Mouse (Mus musculus) liver, embryonic 11.5 days (tissue): ENCODE data around the gene Gm5426. TPM values are rescaled to one million over a fixed set of nuclear protein-coding genes. Genes with fewer than 3 reads are reported as not detected.
"Not testable (repeated sequence)": the region's sequence is repeated elsewhere in the genome, so short reads cannot be mapped to it uniquely, and the experiment has no call there.

Experiments
- ATAC-seq: fragments of 200-750 bp; cut with Nextera tagmentation; replicated peaks from 2 replicates; pipeline ENCODE4 v1.8.0; 2017; ENCODE audit warnings: moderate number of reproducible peaks, mild to moderate bottlenecking, moderate TSS enrichment, moderate library complexity; ENCODE audit not compliant: low FRiP score
- DNase-seq: peaks from one replicate; pipeline ENCODE4 v3.0.0-alpha.2; 2017; ENCODE audit warnings: low spot score
- H3K27ac ChIP-seq: fragments of 300-500 bp; sonication (generic); 2 replicates; pipeline ENCODE4 v1.5.1; 2014; ENCODE audit warnings: mild to moderate bottlenecking, low read depth, low read length, control low read depth
- H3K27me3 ChIP-seq: fragments of 300-500 bp; sonication (generic); replicated peaks from 2 replicates; pipeline ENCODE4 v1.6.1; 2014; ENCODE audit warnings: low read length, mixed read lengths; ENCODE audit not compliant: control insufficient read depth, insufficient read depth
- H3K36me3 ChIP-seq: fragments of 300-500 bp; sonication (generic); 2 replicates; pipeline ENCODE4 v1.6.1; 2014; ENCODE audit warnings: mild to moderate bottlenecking, low read length, moderate library complexity, mixed read lengths; ENCODE audit not compliant: control insufficient read depth, insufficient read depth
- H3K4me1 ChIP-seq: fragments of 300-500 bp; sonication (generic); replicated peaks from 2 replicates; pipeline ENCODE4 v1.6.1; 2014; ENCODE audit warnings: low read length, mixed read lengths; ENCODE audit not compliant: control insufficient read depth, insufficient read depth
- H3K4me2 ChIP-seq: fragments of 300-500 bp; sonication (generic); 2 replicates; pipeline ENCODE4 v1.6.1; 2014; ENCODE audit warnings: mild to moderate bottlenecking, control low read depth, moderate library complexity
- H3K4me3 ChIP-seq: fragments of 300-500 bp; sonication (generic); 2 replicates; pipeline ENCODE4 v1.5.1; 2014; ENCODE audit warnings: low read depth, low read length, control low read depth
- H3K9ac ChIP-seq: fragments of 300-500 bp; sonication (generic); 2 replicates; pipeline ENCODE4 v1.6.1; 2014; ENCODE audit warnings: low read depth, low read length, control low read depth
- H3K9me3 ChIP-seq: fragments of 300-500 bp; sonication (generic); 2 replicates; pipeline ENCODE4 v1.6.1; 2016; ENCODE audit warnings: low read length, inconsistent platforms, mixed read lengths; ENCODE audit not compliant: control insufficient read depth
- WGBS: fragments of 180-500 bp; shearing (Covaris S2); extraction: QIAGEN DNeasy Blood & Tissue Kit; methylation state at CpG from one replicate; pipeline ENCODE4 v1.1.7; 2014; 5-methylcytosine and 5-hydroxymethylcytosine counted together
- polyA plus RNA-seq: library from polyadenylated mRNA; unstranded; fragments of >200 nt; fragmentation: Nextera tagmentation; extraction: Ambion mirVana; gene quantifications from 2 replicates; pipeline ENCODE4 v1.2.1, GENCODE M21; 2014

The Gm5426 gene
- polyA plus RNA-seq, 1 experiment from 2014 or later, result not detected

DNA sequence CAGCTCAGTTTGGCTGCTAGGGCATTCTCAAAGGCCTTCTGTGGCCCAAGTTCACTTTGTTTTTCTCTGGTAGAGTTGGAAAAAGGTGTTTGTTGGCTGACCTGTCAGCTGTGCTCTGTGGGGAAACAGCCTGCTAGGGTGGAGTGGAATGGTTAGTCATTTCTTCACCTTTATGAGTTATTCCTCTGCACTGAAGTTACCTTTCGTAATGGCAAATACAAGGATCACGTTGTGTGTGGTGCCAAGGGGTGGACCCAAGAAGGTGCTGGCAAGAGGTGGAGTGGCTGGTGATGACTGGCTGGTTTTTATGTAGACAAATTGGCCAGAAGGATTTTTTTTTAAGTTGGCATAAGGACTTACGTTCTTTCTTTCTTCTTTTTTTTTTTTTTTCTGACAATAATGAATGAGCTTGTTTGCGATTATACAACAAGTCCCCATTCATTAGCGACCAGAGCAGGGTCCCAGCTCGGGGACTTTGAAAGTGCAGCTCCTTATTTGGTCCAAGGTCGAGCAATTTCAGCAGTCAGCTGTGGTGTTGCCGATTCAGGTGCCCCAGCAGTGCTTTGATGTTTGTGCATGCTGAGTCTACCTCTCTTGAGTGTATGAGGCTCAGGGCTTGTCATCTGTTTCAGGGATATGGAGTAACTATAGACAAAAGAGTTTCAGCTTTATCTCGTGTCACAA, 10.5 kb upstream of the Gm5426 start:
- Histone ChIP-seq H3K4me2 (no peak overlapping the region), H3K9me3 (no peaks in the 10 kb centered on the region), H3K4me1 (no peaks in the 10 kb centered on the region; the same call in 1 of the 2 replicates), H3K36me3 (no peaks in the 10 kb centered on the region), H3K27ac (no peak overlapping the region), H3K4me3 (no peak overlapping the region), H3K9ac (no peak overlapping the region), H3K27me3 (no peaks in the 10 kb centered on the region)
- no peak for DNase-seq
- WGBS, result 68% methylated on average over 9 of the region's 9 CpGs
- ATAC-seq, result no peak

DNA sequence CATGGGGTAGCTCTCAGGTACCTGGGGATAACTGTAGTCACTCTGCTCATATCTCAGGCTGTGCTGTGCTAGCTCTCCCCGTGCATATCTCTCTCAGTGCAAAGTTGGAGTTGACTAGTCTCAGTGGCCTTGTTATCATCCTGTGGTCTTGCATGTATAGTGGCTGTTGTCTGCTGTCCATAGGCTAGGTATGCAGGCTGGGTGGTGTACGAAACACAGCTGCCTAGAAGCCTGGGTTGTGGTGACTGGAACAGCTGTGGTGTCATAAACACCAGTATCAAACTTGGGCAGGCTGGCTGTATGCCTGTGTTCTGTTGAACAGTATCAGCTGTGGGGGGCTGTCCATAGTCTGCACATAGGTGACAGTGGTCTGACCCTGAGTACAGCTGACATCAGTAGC, 7.2 kb upstream of the Gm5426 start:
- H3K4me3 ChIP-seq, result no peak overlapping the region
- 35% methylated on average over 2 of the region's 2 CpGs for WGBS
- H3K36me3 ChIP-seq, result no peaks in the 10 kb centered on the region
- H3K9me3 ChIP-seq, result no peaks in the 10 kb centered on the region
- H3K27ac ChIP-seq, result no peak overlapping the region
- H3K4me2 ChIP-seq, result no peak overlapping the region
- peak; percentile 74 for ATAC-seq
- no peaks in the 10 kb centered on the region for H3K27me3 ChIP-seq
- no peaks in the 10 kb centered on the region; the same call in 1 of the 2 replicates for H3K4me1 ChIP-seq
- H3K9ac ChIP-seq, result no peak overlapping the region
- no peak for DNase-seq

DNA sequence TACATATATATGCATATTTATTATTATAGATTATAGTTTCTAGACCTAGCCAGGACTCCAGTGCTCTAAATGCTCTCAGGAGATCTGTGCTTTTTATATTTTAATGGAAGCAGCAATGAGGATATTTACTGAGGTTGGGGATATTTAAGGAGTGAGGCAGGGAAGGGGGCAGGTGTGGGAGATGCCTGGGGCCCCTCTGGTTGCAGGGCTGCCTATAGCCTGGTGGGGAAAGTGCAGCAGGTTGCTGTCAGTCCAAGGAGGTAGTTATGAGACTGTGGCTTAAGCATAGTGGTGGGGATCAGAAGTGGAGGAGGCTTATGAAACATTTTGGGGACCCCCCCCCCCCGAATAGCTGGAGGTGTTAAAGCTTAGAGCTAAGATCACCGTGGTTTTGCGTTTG, 6.0 kb upstream of the Gm5426 start:
- ATAC-seq (no peak), DNase-seq (no peak)
- no peaks in the 10 kb centered on the region for H3K9me3 ChIP-seq
- no peaks in the 10 kb centered on the region for H3K4me1 ChIP-seq
- no peak overlapping the region for H3K4me3 ChIP-seq
- no peaks in the 10 kb centered on the region for H3K36me3 ChIP-seq
- H3K4me2 ChIP-seq, result no peak overlapping the region
- H3K27ac ChIP-seq, result no peak overlapping the region
- no peaks in the 10 kb centered on the region for H3K27me3 ChIP-seq
- H3K9ac ChIP-seq, result no peak overlapping the region
- 69% methylated on average over 3 of the region's 3 CpGs for WGBS

DNA sequence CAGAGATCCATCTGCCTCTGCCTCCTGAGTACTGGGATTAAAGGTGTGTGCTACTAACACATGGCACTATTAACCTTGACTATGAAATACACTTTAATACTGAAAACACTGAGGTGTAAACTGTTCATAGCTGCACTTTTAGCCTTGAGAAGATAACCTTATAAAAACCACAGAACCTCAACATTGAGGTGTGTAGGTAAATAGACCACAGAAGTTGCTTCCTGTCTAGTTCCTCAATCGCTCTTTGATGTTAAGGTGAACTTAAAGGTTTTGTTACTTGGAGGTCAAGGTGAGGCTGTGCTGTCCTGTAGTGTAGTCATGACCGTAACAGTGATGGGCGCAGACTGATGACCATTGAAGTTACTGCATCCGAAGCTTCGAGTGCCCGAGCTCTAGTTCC, 5.3 kb upstream of the Gm5426 start:
- Histone ChIP-seq H3K9ac (no peak overlapping the region), H3K36me3 (no peaks in the 10 kb centered on the region), H3K4me3 (no peak overlapping the region), H3K4me1 (no peaks in the 10 kb centered on the region), H3K9me3 (no peaks in the 10 kb centered on the region), H3K4me2 (no peak overlapping the region), H3K27me3 (no peaks in the 10 kb centered on the region), H3K27ac (no peak overlapping the region)
- DNase-seq (no peak), ATAC-seq (no peak)
- 90% methylated on average over 6 of the region's 6 CpGs for WGBS

DNA sequence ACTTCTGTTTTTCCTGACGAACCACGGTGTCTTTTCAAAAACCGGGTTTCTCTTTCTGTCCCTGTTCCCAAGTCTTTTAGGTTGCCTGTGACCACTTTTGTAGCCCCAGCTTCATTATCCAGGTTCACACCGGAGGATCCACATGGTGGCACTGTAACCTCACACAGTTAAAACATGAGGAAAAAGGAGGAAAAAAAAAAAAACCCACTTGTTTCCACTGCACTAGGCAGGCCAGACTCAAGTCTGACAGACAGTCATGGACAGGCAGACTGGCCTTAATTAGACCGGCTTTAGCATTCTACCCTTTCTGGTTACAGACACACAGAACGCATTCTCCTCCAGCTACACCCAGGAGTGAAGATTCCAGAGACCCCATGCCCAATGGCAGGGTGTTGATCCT, 4.2 kb upstream of the Gm5426 start:
- ATAC-seq (0 out of 2 replicates have a peak, but pooled peaks have one; percentile 32), DNase-seq (peak; percentile 43)
- Histone ChIP-seq H3K27me3 (no peaks in the 10 kb centered on the region), H3K9me3 (no peaks in the 10 kb centered on the region), H3K4me3 (no peak overlapping the region), H3K9ac (no peak overlapping the region), H3K4me2 (no peak overlapping the region), H3K27ac (no peak overlapping the region), H3K36me3 (no peaks in the 10 kb centered on the region), H3K4me1 (no peaks in the 10 kb centered on the region)
- WGBS, result 28% methylated on average over 6 of the region's 6 CpGs

DNA sequence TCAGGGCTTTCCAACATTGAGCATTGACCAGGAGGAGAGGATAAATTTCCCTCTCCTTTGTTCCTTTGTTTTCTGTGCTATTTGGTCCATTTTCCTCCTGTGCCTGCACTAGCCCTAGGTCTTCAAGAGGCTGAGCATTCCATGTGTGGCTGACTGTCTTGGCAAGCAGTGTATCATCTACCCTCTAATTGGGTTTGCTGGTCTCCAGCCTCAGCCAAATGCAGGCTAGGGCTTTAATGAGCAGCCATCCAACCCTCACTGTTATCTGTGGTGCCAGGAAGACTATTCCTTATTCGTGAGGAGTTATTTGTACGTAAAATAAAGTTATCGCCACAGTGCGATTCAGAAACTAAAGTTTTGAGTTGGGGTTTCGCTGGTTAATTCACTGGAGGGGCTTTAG, 2.2 kb downstream of the Gm5426 start:
- ATAC-seq, result no peak
- no peak for DNase-seq
- no peaks in the 10 kb centered on the region for H3K36me3 ChIP-seq
- no peaks in the 10 kb centered on the region for H3K9me3 ChIP-seq
- H3K27me3 ChIP-seq, result no peaks in the 10 kb centered on the region
- no peaks in the 10 kb centered on the region for H3K4me1 ChIP-seq
- no peak overlapping the region for H3K4me3 ChIP-seq
- H3K4me2 ChIP-seq, result no peak overlapping the region
- WGBS, result 79% methylated on average over 5 of the region's 5 CpGs
- H3K27ac ChIP-seq, result no peak overlapping the region
- no peak overlapping the region for H3K9ac ChIP-seq

DNA sequence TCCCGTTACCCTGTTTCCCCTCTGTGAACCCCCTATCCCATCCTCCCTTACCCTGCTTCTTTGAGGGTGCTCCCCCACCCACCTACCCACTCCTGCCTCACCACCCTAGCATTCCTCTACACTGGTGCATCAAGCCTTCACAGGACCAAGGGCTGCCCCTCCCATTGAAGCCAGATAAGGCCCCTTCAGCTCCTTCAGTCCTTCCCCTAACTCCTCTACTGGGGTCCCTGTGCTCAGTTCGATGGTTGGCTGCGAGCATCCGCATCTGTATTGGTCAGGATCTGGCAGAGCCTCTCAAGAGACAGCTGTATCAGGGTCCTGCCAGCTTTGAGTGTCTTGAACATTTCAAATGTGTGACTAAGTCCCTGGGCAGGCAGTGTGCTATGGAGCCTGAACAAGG, 2.9 kb downstream of the Gm5426 start:
- H3K9me3 ChIP-seq, H3K9ac ChIP-seq, ATAC-seq, H3K27me3 ChIP-seq, H3K36me3 ChIP-seq, H3K4me2 ChIP-seq, H3K4me3 ChIP-seq, H3K4me1 ChIP-seq, H3K27ac ChIP-seq, DNase-seq: not testable (repeated sequence)
- WGBS, result 83% methylated on average over 4 of the region's 4 CpGs

DNA sequence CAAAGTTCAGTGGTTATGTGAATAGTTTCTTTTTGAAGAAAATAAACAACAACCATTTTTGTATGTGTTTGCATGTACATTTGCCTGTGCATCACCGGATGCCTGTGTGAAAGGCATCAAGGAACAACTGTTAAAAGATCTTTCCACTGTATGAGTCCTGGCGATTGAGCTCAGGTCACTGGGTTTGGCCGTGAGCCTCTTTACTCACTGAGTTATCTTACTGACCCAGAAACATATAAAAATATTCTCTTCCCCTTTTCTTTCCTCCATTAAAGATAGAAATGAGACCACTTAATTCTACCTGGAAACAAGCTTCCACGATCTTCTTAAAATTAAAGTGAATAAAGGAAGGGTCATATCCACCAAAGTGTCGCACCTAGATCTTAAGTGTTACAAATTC, 10.2 kb downstream of the Gm5426 start:
- H3K4me3 ChIP-seq, result no peak overlapping the region
- no peaks in the 10 kb centered on the region for H3K4me1 ChIP-seq
- 85% methylated on average over 5 of the region's 5 CpGs for WGBS
- no peaks in the 10 kb centered on the region for H3K9me3 ChIP-seq
- ATAC-seq (no peak), DNase-seq (no peak)
- no peak overlapping the region for H3K9ac ChIP-seq
- H3K27me3 ChIP-seq, result no peaks in the 10 kb centered on the region
- H3K27ac ChIP-seq, result no peak overlapping the region
- no peak overlapping the region for H3K4me2 ChIP-seq
- no peaks in the 10 kb centered on the region for H3K36me3 ChIP-seq

DNA sequence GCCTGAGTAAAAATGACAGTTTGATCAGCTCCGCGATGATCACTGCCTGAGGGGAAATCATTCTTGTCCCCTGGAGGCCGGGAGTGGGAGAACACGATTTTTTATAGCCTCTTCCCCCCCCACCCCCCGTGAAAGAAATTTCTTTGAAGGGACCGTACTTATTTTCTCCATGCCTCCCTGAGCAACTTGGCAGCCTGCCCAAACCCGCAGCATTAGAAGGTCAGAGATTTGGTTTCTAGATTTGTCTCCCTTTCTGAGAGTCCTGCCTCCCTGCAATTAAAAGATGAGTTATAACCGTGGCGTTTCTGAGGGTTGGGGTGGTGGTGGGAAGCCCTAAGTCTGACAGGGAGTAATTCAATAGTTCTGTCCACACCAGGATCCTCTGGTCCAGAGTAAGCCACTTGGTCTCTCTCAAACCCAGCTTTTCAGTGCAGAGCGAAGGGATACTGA, 11.9 kb downstream of the Gm5426 start:
- Histone ChIP-seq H3K4me1 (no peaks in the 10 kb centered on the region), H3K9ac (no peak overlapping the region), H3K36me3 (no peaks in the 10 kb centered on the region), H3K27ac (no peak overlapping the region), H3K4me3 (no peak overlapping the region), H3K9me3 (no peaks in the 10 kb centered on the region), H3K4me2 (no peak overlapping the region), H3K27me3 (no peaks in the 10 kb centered on the region)
- ATAC-seq (no peak), DNase-seq (no peak)
- 72% methylated on average over 10 of the region's 10 CpGs for WGBS
